Mouse (Mus musculus): ENCODE measurements around the gene Mansc4. TPM values are rescaled to one million over a fixed set of nuclear protein-coding genes. Genes with fewer than 3 reads are reported as not detected.

Mansc4 gene
- total RNA-seq, 1 experiment from 2014 or later = not detected

DNA sequence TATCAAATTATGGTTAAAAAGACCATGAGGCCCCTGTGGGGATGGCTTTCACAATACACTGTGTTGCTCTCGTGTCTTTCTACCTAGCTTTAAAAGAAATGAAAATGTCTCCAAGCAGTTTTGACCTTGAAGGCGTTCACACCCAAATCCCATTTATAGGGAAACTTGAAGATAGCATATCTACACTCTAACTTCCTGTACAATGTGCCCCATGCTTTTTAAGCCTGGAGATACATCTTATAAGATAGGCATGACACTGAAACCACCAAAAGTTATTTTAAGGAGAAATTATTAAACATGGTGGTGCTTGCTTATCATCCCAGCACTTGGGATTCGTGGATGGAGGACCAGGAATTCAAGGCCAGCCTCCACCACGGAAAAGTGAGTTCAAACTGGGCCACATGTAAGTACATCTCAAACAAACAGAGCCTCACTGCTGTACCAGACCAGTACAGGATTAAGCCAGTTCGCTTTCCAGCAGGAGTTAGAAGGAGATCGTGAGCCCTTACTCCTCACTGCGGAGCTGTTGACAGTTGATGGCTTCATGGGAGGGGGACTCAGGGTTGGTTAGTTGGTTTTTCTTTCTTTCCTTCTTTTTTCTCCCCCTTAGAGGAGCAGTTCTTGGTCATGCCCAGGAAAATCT lies 1.3 kb downstream of the Mansc4 start:
- ATAC-seq (replicated peaks; ENCODE audit: low read depth, poor library complexity, severe bottlenecking) = no peak

DNA sequence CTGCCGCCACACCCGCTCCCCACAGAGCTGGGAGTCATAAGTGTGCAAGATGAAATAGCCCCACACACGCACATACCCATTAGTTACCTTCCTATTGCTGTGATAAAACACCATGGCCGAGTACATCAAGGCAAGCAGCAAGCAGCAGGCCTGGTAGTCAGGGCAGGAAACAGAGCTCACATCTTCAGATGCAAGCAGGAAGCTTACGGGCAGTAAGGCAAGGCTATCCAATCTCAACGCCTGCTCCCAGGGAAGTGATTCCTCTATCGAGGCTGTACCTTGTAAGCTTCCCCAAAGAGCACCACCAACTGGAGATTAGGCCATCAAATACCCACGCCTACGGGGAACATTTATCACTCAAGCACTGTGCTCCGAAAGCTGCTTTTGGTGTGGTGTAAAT lies 6.9 kb downstream of the Mansc4 start:
- ATAC-seq (replicated peaks; ENCODE audit: low read depth, poor library complexity, severe bottlenecking) = no peak

DNA sequence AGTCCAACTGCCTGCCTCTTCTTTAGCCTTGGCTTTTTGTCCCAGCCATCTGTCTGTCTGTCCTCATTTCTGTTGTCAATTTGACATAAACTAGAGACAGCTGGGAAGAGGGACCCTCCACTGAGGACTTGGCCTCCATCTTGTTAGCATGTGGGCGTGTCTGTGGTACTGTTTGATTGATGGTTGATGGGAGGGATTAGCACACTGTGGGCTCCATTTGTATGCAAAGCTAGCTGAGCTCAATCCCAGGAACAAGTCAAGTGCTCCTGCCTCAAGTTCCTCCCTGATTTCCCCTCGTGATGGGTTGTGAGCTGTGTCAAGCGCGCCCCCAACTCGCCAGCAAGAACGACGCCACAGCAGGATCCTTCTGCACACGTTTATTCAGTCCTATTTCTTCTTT lies 10.0 kb downstream of the Mansc4 start:
- no peak for ATAC-seq (replicated peaks; ENCODE audit: low read depth, poor library complexity, severe bottlenecking)

DNA sequence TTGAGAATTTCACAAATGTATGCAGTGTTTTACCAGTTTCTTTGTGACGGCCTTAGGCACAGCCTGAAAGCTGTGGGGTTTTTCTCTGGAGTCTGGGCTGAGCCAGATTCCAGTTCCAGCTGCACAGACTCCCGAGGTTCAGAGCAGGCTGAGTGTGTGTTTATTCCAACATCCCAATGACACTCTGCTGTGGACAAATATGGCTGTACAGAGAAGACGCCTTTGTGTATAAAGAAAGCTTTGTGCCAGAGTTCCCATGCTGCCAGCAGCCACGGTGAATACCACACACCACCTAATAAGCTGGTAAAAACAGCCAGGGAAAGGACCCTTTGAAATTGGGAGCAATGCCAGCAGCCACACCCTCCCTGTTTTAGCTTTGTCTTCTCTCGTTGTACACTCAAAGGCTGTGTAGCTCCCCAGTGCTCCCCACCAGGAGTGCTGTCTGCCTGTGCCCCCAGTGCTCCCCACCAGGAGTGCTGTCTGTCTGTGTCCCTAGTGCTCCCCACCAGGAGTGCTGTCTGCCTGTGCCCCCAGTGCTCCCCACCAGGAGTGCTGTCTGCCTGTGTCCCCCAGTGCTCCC lies 10.9 kb downstream of the Mansc4 start:
- ATAC-seq (replicated peaks; ENCODE audit: low read depth, poor library complexity, severe bottlenecking) = no peak

GRCm38 (mm10) chr6:147064944-147065261 lies 21.9 kb downstream of the Mansc4 start:
- no peak for ATAC-seq (replicated peaks; ENCODE audit: low read depth, poor library complexity, severe bottlenecking)

DNA sequence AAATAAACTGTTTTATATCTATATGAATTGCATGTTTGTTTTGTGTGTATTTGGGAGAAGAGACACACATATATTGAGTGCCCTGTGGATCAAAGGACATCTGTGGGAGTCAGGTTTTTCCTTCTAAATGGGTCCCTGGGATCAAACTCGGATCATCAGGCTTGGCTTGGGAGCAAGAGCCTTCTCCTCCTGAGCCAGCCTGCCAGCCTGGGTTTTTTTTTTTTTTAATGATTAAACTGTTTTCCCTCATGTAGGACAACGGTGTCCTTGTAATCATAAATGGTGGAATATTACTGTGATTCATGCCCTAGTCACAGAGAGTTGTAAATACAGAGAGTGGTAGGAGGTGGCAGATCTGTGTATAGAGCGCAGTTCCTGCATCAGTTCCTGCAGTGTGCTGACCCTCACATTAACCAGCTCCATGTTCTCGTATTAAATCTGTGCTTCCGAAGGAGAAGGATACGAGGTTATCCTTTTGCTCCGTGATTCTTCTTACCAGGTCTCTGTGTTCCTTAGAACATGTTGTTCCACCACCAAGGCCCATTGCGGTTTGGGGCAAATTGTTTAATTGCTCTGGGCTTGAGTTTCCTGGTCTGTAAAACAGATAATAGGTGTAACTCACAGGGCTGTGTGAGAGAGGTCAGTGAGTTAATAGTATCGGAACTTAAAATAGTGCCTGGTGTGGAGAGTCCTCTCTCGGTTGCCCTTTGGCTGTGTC lies 22.4 kb downstream of the Mansc4 start:
- no peak for ATAC-seq (replicated peaks; ENCODE audit: low read depth, poor library complexity, severe bottlenecking)

DNA sequence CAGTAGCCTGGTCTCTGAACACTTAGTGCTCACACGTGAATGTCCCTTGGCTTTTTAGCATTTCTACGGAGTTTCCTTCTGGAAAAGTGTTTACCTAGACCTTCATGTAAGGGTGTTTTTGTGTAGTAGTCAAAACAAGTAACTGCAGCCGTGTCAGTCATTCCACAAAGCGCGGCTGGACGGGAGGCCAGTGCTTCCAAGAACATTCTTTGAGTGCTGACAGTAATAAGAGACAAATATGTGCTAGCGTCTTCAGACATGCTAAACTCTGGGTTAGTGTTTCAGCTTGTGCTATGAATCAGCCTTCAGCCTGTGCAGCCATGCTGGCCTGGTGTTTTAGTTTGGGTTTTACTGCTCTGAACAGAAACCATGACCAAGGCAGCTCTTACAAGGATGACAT lies 24.1 kb downstream of the Mansc4 start:
- ATAC-seq (replicated peaks; ENCODE audit: low read depth, poor library complexity, severe bottlenecking) = no peak

GRCm38 (mm10) chr6:147062034-147062433 lies 24.8 kb downstream of the Mansc4 start:
- no peak for ATAC-seq (replicated peaks; ENCODE audit: low read depth, poor library complexity, severe bottlenecking)

- ATAC-seq (replicated peaks; ENCODE audit: low read depth, poor library complexity, severe bottlenecking) = no peak
These were observed 25.2 kb downstream of the Mansc4 start for GRCm38 (mm10) chr6:147061630-147062029.

DNA sequence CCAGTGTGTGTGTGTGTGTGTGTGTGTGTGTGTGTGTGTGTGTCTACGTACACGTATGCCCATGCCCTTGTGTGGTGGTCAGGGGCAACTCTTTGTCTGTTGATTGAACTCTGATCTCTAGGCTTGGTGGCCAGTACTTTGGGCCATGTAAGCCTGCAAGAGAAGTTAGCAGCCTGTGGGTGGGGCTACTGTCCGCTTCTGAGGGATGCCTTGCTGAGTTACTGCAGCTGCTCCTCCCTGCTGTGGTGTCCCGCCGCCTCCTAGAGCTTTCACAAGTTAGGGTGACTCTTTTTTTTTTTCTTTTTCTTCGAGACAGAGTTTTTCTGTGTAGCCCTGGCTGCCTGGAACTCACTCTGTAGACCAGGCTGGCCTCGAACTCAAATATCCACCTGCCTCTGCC lies 27.5 kb downstream of the Mansc4 start:
- no peak for ATAC-seq (replicated peaks; ENCODE audit: low read depth, poor library complexity, severe bottlenecking)

DNA sequence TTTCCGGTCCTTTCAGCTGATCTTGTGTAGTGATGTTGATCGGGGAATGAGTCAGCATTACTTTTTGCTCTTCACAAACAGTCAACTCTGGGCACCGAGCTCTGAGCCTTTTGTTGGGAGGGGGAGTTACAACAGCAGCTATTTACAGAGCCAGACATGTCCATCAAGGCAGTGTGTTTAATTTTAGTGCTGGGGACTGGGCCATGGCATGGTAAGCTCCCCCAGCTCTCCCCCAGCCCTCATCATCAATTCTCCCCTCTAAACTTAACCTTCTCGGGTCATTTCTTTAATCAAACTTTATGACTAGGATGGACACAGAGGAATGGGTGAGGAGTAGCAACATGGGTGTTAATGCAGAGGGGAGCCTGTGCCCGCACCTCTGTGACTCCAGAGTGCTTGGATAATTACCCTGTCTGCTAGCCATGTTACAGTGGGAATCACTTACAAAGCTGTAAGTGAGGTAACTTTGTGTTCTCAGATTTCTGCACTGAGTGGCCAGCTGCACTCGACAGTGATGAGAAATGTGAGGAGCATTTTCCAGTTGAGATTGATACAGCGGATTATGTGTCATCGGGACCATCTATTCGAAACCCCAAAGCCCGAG lies 31.4 kb downstream of the Mansc4 start:
- ATAC-seq (replicated peaks; ENCODE audit: low read depth, poor library complexity, severe bottlenecking) = no peak

DNA sequence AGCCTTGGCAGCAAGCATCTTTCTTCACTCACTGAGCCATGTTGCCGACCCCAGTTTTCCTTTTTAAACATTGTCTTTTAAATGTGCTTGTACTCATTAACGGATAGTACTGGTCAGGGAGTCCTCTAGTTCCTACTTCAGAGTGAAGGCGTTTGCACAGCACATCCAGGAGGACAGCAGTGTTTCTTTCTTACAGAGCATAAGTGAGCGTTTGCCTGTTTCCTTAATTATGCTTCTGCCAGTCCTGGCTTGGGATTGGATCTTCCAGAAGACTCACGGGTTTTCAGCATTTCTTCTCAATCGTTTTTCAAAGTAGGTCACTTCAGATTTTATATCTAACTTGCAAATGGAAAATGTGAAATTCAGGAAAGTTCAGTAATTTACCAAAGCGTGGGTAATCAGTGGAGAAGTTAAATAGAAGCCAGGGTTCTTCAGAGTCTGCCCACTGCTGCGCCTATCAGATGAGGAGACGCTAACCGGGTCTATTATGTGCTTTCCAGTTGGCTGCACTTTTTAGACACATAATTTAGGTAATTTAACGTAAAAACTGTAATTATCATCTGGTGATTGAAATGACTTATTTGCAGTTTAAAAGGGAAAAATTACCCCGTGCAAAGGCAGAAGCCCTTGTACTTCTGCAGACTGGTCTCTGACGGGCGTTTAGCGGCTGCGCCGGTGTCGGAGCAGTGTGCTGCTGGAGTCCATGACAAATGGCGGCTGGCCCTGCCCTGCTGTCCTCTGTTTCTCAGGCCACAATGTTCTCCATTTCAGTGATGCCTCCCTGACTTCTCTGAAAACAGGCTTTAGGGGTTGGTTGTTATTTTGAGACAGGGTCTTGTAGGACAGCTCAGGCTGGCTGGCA lies 32.8 kb downstream of the Mansc4 start:
- no peak for ATAC-seq (replicated peaks; ENCODE audit: low read depth, poor library complexity, severe bottlenecking)

- no peak for ATAC-seq (replicated peaks; ENCODE audit: low read depth, poor library complexity, severe bottlenecking)
These were observed 34.4 kb downstream of the Mansc4 start for GRCm38 (mm10) chr6:147052440-147052839.

GRCm38 (mm10) chr6:147051666-147052065 lies 35.2 kb downstream of the Mansc4 start:
- 0 out of 2 replicates have a peak, but pooled peaks have one; percentile 18 for ATAC-seq (replicated peaks; ENCODE audit: low read depth, poor library complexity, severe bottlenecking)

GRCm38 (mm10) chr6:147049239-147049805 lies 37.5 kb downstream of the Mansc4 start:
- ATAC-seq (replicated peaks; ENCODE audit: low read depth, poor library complexity, severe bottlenecking) = no peak

DNA sequence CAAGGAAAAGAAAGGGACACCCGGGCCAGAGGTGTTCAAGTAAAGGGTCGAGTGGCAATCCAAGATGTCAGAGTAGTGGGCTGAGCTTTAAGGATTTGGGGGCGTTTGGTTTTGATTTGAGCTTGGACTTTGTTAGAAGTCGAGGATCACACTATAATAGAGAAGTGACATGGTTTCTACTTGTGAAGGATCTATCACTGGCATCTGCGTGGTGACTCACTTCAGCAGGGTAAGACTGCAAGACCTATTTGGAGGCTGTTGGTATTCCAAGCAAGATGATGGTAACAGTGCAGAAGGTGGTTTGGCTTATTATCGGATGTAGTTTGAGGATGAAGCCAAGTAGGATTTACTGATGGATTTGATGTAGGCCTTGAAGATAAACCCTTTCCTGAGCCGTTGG lies 43.2 kb downstream of the Mansc4 start:
- no peak for ATAC-seq (replicated peaks; ENCODE audit: low read depth, poor library complexity, severe bottlenecking)

GRCm38 (mm10) chr6:147042291-147043290 lies 44.2 kb downstream of the Mansc4 start, which contains the start of gene Mrps35:
Gene Mrps35 (plus strand): TSS chr6:147042764.
- ATAC-seq (replicated peaks; ENCODE audit: low read depth, poor library complexity, severe bottlenecking) = peak; percentile 100

GRCm38 (mm10) chr6:147032303-147032925 lies 54.4 kb downstream of the Mansc4 start, which contains the start of gene Rep15:
Gene Rep15 (plus strand): TSS chr6:147032584.
- no peak for ATAC-seq (replicated peaks; ENCODE audit: low read depth, poor library complexity, severe bottlenecking)

Measured in common myeloid progenitor, adult 5-6 weeks (primary cell).